Mouse (Mus musculus) olfactory bulb, adult 2 months (tissue): ENCODE data around the gene Psme2.

Source experiments
- CTCF ChIP-seq: fragments of 200-500 bp; IDR thresholded peaks from 2 replicates; pipeline ENCODE4 v1.5.1; 2012; ENCODE audit warnings: low read depth, mild to moderate bottlenecking, low read length, moderate library complexity; ENCODE audit not compliant: insufficient read depth
- POLR2A ChIP-seq: fragments of 200-500 bp; IDR thresholded peaks from 2 replicates; pipeline ENCODE4 v1.6.1; 2012; ENCODE audit warnings: mild to moderate bottlenecking, low read depth, low read length, moderate library complexity; ENCODE audit not compliant: insufficient read depth

DNA sequence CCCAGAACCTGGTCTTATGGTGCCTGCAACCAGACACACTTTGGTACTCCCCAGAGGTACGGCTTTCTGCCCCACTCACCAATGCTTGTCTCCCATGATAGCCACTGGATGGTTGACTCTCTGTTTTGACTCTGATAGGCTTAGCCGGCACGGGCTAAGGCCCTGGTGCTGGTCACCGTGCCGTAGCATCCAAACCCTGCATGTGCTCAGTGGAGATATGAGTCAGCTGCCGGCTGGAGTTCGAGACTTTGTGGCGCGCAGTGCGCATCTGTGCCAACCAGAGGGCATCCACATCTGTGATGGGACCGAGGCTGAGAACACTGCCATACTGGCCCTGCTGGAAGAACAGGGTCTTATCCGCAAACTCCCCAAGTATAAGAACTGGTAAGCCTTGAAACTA lies 48.6 kb downstream of the Psme2 start:
- TF ChIP-seq CTCF = no peak
- TF ChIP-seq POLR2A = no peak
